In genomic region chr19:40464408-40464807, GRCm38 (mm10) we compare ENCODE assay signal across 13 mouse cellular contexts.
"Had no signal": no experiment of that assay in that cellular context is flagged by ENCODE, and none has a peak within 500 bp of the region (broad histone marks: within the 10 kb centered on the region; RNA-seq: fewer than 3 reads in every experiment).

No protein-coding gene starts in this region.

- H3K4me3 ChIP-seq: left cerebral cortex, adult 2 months; limb, embryonic 15.5 days; midbrain, embryonic 10.5 days; myocyte; neural tube, embryonic 15.5 days had no signal

- H3K27ac ChIP-seq: left cerebral cortex, adult 2 months; limb, embryonic 15.5 days; liver, embryonic 14.5 days; midbrain, embryonic 10.5 days; neural tube, embryonic 15.5 days had no signal

- H3K9ac ChIP-seq: limb, embryonic 15.5 days; liver, embryonic 14.5 days; neural tube, embryonic 15.5 days had no signal

- H3K4me2 ChIP-seq: limb, embryonic 15.5 days; neural tube, embryonic 15.5 days had no signal

- H3K36me3 ChIP-seq: limb, embryonic 15.5 days; midbrain, embryonic 10.5 days; neural tube, embryonic 15.5 days had no signal

- H3K9me3 ChIP-seq: limb, embryonic 15.5 days; neural tube, embryonic 15.5 days had no signal

- DNase-seq: kidney, adult 11 months; lung, adult 18-20 months; midbrain, embryonic 14.5 days; right cerebral cortex, adult 18-20 months; right cerebral cortex, postnatal 25 days; thymus, adult 2 months; thymus, postnatal 25 days had no signal

- H3K27me3 ChIP-seq: limb, embryonic 15.5 days; neural tube, embryonic 15.5 days had no signal
